Mouse (Mus musculus) liver, embryonic 16.5 days (tissue): ENCODE measurements around the gene Fbxo46. TPM values are rescaled to one million over a fixed set of nuclear protein-coding genes. Genes with fewer than 3 reads are reported as not detected.

ENCODE experiments used
- ATAC-seq: fragments of 200-750 bp; cut with Nextera tagmentation; 2 replicates; pipeline ENCODE4 v1.8.0; 2017; ENCODE audit warnings: low read depth, mild to moderate bottlenecking, moderate number of reproducible peaks, moderate library complexity
- H3K27ac ChIP-seq: fragments of 300-500 bp; sonication (generic); 2 replicates; pipeline ENCODE4 v1.5.1; 2014; ENCODE audit warnings: mild to moderate bottlenecking, low read length
- H3K27me3 ChIP-seq: fragments of 300-500 bp; sonication (generic); 2 replicates; pipeline ENCODE4 v1.6.1; 2014; ENCODE audit warnings: low read depth, low read length, mixed read lengths; ENCODE audit not compliant: control insufficient read depth, insufficient read depth
- H3K36me3 ChIP-seq: fragments of 300-500 bp; sonication (generic); 2 replicates; pipeline ENCODE4 v1.6.1; 2014; ENCODE audit warnings: mild to moderate bottlenecking; ENCODE audit not compliant: control insufficient read depth, insufficient read depth
- H3K4me1 ChIP-seq: fragments of 300-500 bp; sonication (generic); 2 replicates; pipeline ENCODE4 v1.6.1; 2014; ENCODE audit warnings: low read depth, low read length, mixed read lengths; ENCODE audit not compliant: control insufficient read depth
- H3K4me2 ChIP-seq: fragments of 300-500 bp; sonication (generic); 2 replicates; pipeline ENCODE4 v1.6.1; 2014; ENCODE audit warnings: low read depth, low read length, mixed read lengths
- H3K4me3 ChIP-seq: fragments of 300-500 bp; sonication (generic); 2 replicates; pipeline ENCODE4 v1.5.1; 2014; ENCODE audit warnings: low read depth, mild to moderate bottlenecking, low read length
- H3K9ac ChIP-seq: fragments of 300-500 bp; sonication (generic); 2 replicates; pipeline ENCODE4 v1.6.1; 2014; ENCODE audit warnings: low read depth, low read length
- H3K9me3 ChIP-seq: fragments of 300-500 bp; sonication (generic); replicated peaks from 2 replicates; pipeline ENCODE4 v1.6.1; 2016; ENCODE audit warnings: low read length; ENCODE audit not compliant: control insufficient read depth
- WGBS: fragments of 180-500 bp; shearing (Covaris S2); extraction: QIAGEN DNeasy Blood & Tissue Kit; methylation state at CpG from one replicate; pipeline ENCODE4 v1.1.7; 2014; ENCODE audit not compliant: insufficient replicate concordance; 5-methylcytosine and 5-hydroxymethylcytosine counted together
- polyA plus RNA-seq: library from polyadenylated mRNA; unstranded; fragments of >200 nt; fragmentation: Nextera tagmentation; extraction: Ambion mirVana; gene quantifications from 2 replicates; pipeline ENCODE4 v1.2.1, GENCODE M21; 2015

Gene Fbxo46
- polyA plus RNA-seq, 1 experiment from 2014 or later = 4.7 TPM

DNA sequence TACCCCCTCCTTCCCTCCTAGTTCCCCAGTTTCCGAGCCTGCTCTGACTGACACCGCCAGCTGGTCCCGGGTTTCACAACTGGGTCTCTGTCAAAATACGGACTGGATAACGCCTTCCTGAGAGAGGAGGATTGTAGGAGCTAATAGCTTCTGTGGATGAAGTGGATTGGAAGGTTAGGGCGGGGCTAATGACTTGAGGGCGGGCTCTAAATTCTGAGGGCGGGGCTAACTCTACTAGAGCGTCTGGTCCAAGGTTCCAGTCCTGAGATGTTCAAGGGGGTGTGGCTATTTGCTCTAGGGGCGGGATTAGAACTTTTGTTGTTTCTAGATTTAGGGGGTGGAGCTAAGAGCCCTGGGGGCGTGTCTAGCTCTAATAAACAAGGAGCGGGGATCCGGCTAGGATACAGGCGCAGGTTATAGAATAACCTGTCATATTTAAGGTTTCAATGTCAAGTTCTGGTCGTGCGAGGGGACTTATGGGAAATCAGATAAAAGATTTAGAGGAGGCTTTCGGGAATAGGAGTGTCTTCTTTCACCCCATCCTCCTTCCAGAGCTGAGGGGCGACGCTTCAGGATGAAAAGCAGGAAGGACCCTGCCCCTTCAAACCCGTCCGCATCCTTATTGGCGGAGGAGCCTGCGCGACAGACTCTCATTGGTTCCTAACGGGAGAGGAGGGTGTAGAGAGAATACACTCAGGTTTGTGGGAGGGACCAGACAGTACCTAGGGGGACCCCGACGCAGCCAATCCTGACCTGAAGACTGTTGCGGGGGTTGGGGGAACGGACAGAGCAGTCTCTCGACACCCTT lies 56.3 kb downstream of the Fbxo46 start, which contains the start of gene Eml2:
TSS of gene Eml2 (plus strand) at position 714 of the 808 bp plus-strand sequence.
- Histone ChIP-seq H3K4me2 (no peak within 1 kb of the TSS), H3K9me3 (peaks cover 2% of the 10 kb centered on the region; the same call in 1 of the 2 replicates), H3K4me3 (no peak within 1 kb of the TSS), H3K36me3 (no peaks in the 10 kb centered on the region), H3K27me3 (peaks cover 77% of the 10 kb centered on the region), H3K4me1 (peaks cover 25% of the 10 kb centered on the region), H3K9ac (no peak within 1 kb of the TSS), H3K27ac (no peak within 1 kb of the TSS)
- peak; percentile 17; the same call in 1 of the 2 replicates for ATAC-seq
- WGBS = 3% methylated on average over 30 of the region's 30 CpGs

DNA sequence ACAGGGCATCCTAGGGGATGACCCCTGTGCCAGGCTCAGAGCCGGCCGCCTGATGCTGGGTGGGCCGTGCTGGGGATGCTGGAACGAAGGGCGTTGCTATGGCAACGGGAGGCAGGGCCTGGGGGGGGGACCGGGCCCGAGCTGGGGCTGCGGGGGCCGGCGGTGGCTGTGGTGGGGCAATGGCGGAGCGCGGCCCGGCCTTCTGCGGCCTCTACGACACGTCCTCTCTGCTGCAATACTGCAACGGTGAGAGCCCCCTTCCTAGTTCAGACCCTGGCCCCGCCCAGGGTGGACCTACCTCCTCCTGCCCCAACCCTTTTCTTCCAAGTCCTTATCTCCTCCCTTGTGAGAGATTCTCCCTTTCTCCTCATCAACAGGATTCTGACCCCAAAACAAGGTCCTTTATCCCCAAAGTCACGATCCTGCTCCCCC lies 56.9 kb downstream of the Fbxo46 start:
- Histone ChIP-seq H3K36me3 (no peaks in the 10 kb centered on the region), H3K9me3 (peaks cover 2% of the 10 kb centered on the region; the same call in 1 of the 2 replicates), H3K27me3 (peaks cover 77% of the 10 kb centered on the region), H3K27ac (no peak overlapping the region), H3K9ac (no peak overlapping the region), H3K4me3 (no peak overlapping the region), H3K4me1 (peaks cover 31% of the 10 kb centered on the region), H3K4me2 (no peak overlapping the region)
- ATAC-seq = no peak
- 3% methylated on average over 17 of the region's 21 CpGs for WGBS

DNA sequence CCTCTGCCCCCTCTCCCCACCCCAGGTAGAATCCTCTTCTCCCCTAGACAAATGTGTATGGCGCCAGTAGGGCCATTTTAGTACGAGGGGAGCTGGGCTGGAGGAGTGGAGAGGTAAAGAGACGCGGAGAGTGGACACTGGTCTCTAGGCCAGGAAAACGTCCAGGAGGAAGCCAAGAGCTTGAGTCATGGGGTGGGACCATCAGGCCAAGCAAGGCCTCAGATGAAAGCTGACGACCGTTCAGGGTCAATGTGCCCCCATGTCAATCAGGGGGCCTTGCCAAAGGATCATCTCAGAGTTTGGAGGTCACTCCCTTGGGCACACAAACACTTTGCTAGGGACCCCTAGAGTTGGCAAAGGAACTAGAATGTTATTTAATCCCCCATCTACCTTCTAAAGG lies 57.6 kb downstream of the Fbxo46 start:
- H3K27ac ChIP-seq = no peak overlapping the region
- no peak for ATAC-seq
- no peak overlapping the region for H3K4me2 ChIP-seq
- no peak overlapping the region for H3K9ac ChIP-seq
- WGBS = 58% methylated on average over 7 of the region's 7 CpGs
- H3K4me3 ChIP-seq = no peak overlapping the region
- peaks cover 74% of the 10 kb centered on the region for H3K27me3 ChIP-seq
- H3K4me1 ChIP-seq = peaks cover 33% of the 10 kb centered on the region
- no peaks in the 10 kb centered on the region for H3K36me3 ChIP-seq
- peaks cover 2% of the 10 kb centered on the region; the same call in 1 of the 2 replicates for H3K9me3 ChIP-seq

DNA sequence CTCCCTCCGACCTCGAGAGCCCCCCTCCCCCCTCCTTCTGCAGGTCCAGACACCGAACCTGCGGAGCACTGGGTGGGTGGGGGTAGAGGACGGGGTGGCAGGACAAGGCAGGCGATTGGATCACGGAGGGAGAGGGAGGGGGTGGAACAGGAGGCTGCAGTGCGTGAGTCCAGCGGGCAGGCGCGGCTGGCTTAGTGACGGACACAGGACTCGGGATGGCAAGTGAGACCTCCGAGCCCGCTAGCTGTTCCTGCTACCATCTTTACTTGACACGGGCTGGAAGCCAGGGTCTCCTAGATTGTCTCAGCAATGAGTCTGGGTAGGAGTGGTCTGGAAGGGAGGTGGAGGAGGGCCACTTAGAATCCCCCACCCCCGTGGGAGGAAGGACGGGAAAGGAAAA lies 58.4 kb downstream of the Fbxo46 start:
- 13% methylated on average over 18 of the region's 18 CpGs for WGBS
- Histone ChIP-seq H3K4me2 (no peak overlapping the region), H3K27me3 (peaks cover 68% of the 10 kb centered on the region), H3K4me1 (peaks cover 30% of the 10 kb centered on the region), H3K4me3 (no peak overlapping the region), H3K27ac (no peak overlapping the region), H3K36me3 (no peaks in the 10 kb centered on the region), H3K9ac (no peak overlapping the region), H3K9me3 (peaks cover 2% of the 10 kb centered on the region; the same call in 1 of the 2 replicates)
- no peak for ATAC-seq

DNA sequence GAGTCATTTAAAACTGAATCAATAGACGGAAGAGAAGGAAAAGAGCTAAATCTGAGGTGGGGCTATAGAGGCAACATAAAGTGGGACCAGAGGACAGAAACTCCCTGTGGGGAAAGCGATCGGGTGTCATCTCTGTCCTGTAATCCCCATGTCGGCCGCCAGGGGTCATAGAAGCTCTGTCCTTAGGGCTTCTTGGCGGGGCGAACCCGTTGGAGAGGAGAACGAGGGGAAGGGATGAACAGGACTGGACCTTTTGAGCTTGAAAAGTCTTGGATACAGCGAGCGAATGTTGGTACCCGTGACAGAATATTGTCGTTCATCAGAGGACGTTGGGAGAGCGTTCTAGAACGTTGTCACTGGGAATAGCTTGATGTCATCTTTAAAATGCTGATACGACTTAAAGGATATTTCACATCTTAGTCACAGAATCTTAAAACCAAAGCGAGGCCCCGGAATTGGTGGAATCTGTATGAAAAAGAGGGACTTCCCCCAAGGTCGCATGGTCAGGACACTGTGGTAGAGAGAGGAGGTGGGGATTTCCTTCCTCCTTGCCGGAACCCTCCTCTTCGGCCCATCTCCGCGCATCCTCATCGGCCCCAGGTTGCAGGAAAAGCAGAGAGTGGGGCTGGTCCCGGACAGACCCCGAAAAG lies 58.9 kb downstream of the Fbxo46 start:
- no peak for ATAC-seq
- Histone ChIP-seq H3K36me3 (no peaks in the 10 kb centered on the region), H3K9me3 (peaks cover 2% of the 10 kb centered on the region; the same call in 1 of the 2 replicates), H3K27me3 (peaks cover 63% of the 10 kb centered on the region), H3K4me3 (no peak overlapping the region), H3K4me2 (no peak overlapping the region), H3K9ac (no peak overlapping the region), H3K4me1 (peaks cover 30% of the 10 kb centered on the region), H3K27ac (no peak overlapping the region)
- 4% methylated on average over 27 of the region's 27 CpGs for WGBS

DNA sequence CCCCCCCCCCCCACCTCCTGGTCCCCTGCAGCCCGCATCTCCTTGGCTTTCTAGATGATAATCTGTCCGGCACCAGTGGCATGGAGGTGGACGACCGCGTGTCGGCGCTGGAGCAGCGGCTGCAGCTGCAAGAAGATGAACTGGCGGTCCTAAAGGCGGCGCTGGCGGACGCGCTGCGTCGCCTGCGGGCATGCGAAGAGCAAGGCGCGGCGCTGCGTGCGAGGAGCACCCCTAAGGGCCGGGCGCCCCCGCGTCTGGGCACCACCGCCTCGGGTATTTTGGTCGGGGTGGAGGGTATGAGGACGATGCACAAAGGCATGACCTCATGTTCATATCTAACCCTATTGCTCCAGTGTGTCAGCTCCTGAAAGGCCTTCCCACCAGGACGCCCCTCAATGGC lies 59.5 kb downstream of the Fbxo46 start:
- H3K4me3 ChIP-seq = no peak overlapping the region
- no peak; the same call in 1 of the 2 replicates for ATAC-seq
- peak overlapping the region; percentile 6; the same call in 1 of the 2 replicates for H3K4me2 ChIP-seq
- peaks cover 2% of the 10 kb centered on the region; the same call in 1 of the 2 replicates for H3K9me3 ChIP-seq
- H3K36me3 ChIP-seq = no peaks in the 10 kb centered on the region
- no peak overlapping the region for H3K9ac ChIP-seq
- peaks cover 58% of the 10 kb centered on the region for H3K27me3 ChIP-seq
- peaks cover 30% of the 10 kb centered on the region for H3K4me1 ChIP-seq
- no peak overlapping the region for H3K27ac ChIP-seq
- WGBS = under 1% methylated on average over 32 of the region's 32 CpGs

DNA sequence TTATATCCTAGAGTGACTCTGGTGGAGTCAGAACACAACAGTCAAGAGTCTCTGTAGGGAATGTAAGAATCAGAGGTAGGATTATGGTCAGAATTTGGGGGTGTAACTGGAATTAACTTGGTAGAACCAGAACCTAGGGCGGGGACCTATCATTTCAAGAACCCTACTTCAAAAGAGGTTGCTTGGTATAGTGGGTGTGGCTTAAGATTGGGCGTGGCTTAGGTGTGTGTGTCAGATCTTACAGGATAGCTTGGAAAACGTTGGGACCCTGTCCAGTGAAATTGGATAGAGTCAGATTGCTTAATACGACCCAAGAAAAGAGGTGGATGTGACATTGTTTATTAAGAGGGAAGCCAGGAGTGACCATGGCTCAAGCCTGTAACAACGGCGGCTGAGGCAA lies 60.3 kb downstream of the Fbxo46 start:
- H3K27me3 ChIP-seq = peaks cover 55% of the 10 kb centered on the region

DNA sequence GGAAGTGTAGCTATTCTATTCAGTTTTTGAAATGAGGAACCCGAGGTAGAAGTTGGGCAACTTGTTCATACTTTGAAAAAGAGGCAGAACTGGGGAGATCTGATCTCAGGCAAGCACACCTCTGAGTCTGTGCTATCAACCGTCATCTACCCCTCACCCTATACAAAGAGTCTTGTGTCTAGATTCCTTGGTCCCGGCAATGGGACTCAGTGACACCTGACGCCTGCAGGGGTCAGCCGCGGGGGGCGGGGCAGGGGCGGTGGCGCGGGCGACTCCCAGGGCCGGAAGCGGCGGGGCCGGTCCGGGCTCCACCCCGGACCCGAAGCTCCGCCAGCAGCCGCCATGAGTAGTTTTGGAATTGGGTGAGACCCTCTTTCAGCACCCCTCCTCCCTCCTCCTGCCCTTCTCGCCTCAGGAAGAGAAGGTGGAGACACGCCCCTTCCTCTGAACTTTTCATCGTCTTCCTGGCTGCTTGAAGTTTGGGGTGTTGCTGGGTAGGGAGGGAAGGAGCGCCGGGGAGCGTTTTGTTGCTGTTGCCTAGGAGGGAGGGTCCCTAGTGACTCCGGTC lies 61.3 kb downstream of the Fbxo46 start:
- Histone ChIP-seq H3K9ac (peak overlapping the region; percentile 66), H3K36me3 (no peaks in the 10 kb centered on the region), H3K4me1 (peaks cover 30% of the 10 kb centered on the region), H3K9me3 (peaks cover 2% of the 10 kb centered on the region; the same call in 1 of the 2 replicates), H3K4me3 (peak overlapping the region; percentile 67), H3K4me2 (peak overlapping the region; percentile 75), H3K27ac (no peak overlapping the region), H3K27me3 (peaks cover 47% of the 10 kb centered on the region)
- peak; percentile 61 for ATAC-seq
- WGBS = under 1% methylated on average over 26 of the region's 27 CpGs

More for the DNA sequence above, 60.3 kb downstream of the Fbxo46 start:
- no peak overlapping the region for H3K4me3 ChIP-seq
- ATAC-seq = no peak
- H3K36me3 ChIP-seq = no peaks in the 10 kb centered on the region
- peaks cover 2% of the 10 kb centered on the region; the same call in 1 of the 2 replicates for H3K9me3 ChIP-seq
- H3K4me2 ChIP-seq = peak overlapping the region; percentile 6; the same call in 1 of the 2 replicates
- WGBS = 32% methylated on average over 6 of the region's 6 CpGs
- no peak overlapping the region for H3K9ac ChIP-seq
- H3K27ac ChIP-seq = no peak overlapping the region
- peaks cover 30% of the 10 kb centered on the region for H3K4me1 ChIP-seq
